Mouse (Mus musculus) hindbrain, embryonic 13.5 days (tissue): ENCODE results near the gene Cbx7. TPM values are rescaled to one million over a fixed set of nuclear protein-coding genes. Genes with fewer than 3 reads are reported as not detected.

Experiments
- ATAC-seq: fragments of 200-750 bp; cut with Nextera tagmentation; 2 replicates; pipeline ENCODE4 v1.8.0; 2017; ENCODE audit warnings: moderate TSS enrichment; ENCODE audit not compliant: low FRiP score
- H3K27ac ChIP-seq: fragments of 300-500 bp; sonication (generic); 2 replicates; pipeline ENCODE4 v1.5.1; 2015; ENCODE audit warnings: inconsistent platforms, mild to moderate bottlenecking, moderate library complexity
- H3K27me3 ChIP-seq: fragments of 300-500 bp; sonication (generic); 2 replicates; pipeline ENCODE4 v1.6.1; 2015; ENCODE audit warnings: mild to moderate bottlenecking, inconsistent platforms
- H3K36me3 ChIP-seq: fragments of 300-500 bp; sonication (generic); 2 replicates; pipeline ENCODE4 v1.6.1; 2015; ENCODE audit warnings: mild to moderate bottlenecking, inconsistent platforms
- H3K4me1 ChIP-seq: fragments of 300-500 bp; sonication (generic); replicated peaks from 2 replicates; pipeline ENCODE4 v1.6.1; 2015; ENCODE audit warnings: inconsistent platforms
- H3K4me2 ChIP-seq: fragments of 300-500 bp; sonication (generic); 2 replicates; pipeline ENCODE4 v1.6.1; 2015; ENCODE audit warnings: inconsistent platforms, mild to moderate bottlenecking, moderate library complexity
- H3K4me3 ChIP-seq: fragments of 300-500 bp; sonication (generic); 2 replicates; pipeline ENCODE4 v1.5.1; 2015; ENCODE audit warnings: mild to moderate bottlenecking, inconsistent platforms
- H3K9ac ChIP-seq: fragments of 300-500 bp; sonication (generic); 2 replicates; pipeline ENCODE4 v1.6.1; 2015; ENCODE audit warnings: mild to moderate bottlenecking, inconsistent platforms
- H3K9me3 ChIP-seq: fragments of 300-500 bp; sonication (generic); 2 replicates; pipeline ENCODE4 v1.6.1; 2016; ENCODE audit warnings: inconsistent platforms
- WGBS: fragments of 180-500 bp; shearing (Covaris S2); methylation state at CpG from one replicate; pipeline ENCODE4 v1.1.7; 2015; 5-methylcytosine and 5-hydroxymethylcytosine counted together
- polyA plus RNA-seq: library from polyadenylated mRNA; unstranded; fragments of >200 nt; fragmentation: Nextera tagmentation; extraction: Ambion mirVana; gene quantifications from 2 replicates; pipeline ENCODE4 v1.2.1, GENCODE M21; 2015

Gene Cbx7
- polyA plus RNA-seq, 1 experiment from 2014 or later, result 3.6 TPM

GRCm38 (mm10) chr15:79958418-79958817 lies 12.5 kb downstream of the Cbx7 start:
- Histone ChIP-seq H3K9me3 (no peaks in the 10 kb centered on the region), H3K36me3 (no peaks in the 10 kb centered on the region), H3K9ac (no peak overlapping the region), H3K4me1 (peaks cover 10% of the 10 kb centered on the region; the same call in 1 of the 2 replicates), H3K27ac (no peak overlapping the region), H3K4me3 (no peak overlapping the region), H3K27me3 (no peaks in the 10 kb centered on the region), H3K4me2 (no peak overlapping the region)
- ATAC-seq, result no peak
- WGBS, result 56% methylated on average over 3 of the region's 3 CpGs

- 87% methylated on average over 8 of the region's 8 CpGs for WGBS
- Histone ChIP-seq H3K4me3 (no peak overlapping the region), H3K27me3 (0 out of 2 replicates have a peak, but pooled peaks cover 3% of the 10 kb centered on the region), H3K9ac (no peak overlapping the region), H3K36me3 (no peaks in the 10 kb centered on the region), H3K9me3 (no peaks in the 10 kb centered on the region), H3K4me1 (peaks cover 21% of the 10 kb centered on the region), H3K4me2 (no peak overlapping the region), H3K27ac (no peak overlapping the region)
- no peak for ATAC-seq
Measured at GRCm38 (mm10) chr15:79956559-79956958, 14.4 kb downstream of the Cbx7 start.

- Histone ChIP-seq H3K4me2 (no peak overlapping the region), H3K9me3 (no peaks in the 10 kb centered on the region), H3K36me3 (no peaks in the 10 kb centered on the region), H3K9ac (no peak overlapping the region), H3K4me1 (peaks cover 37% of the 10 kb centered on the region), H3K4me3 (no peak overlapping the region), H3K27me3 (0 out of 2 replicates have a peak, but pooled peaks cover 3% of the 10 kb centered on the region), H3K27ac (no peak overlapping the region)
- WGBS, result 53% methylated on average over 7 of the region's 7 CpGs
- no peak for ATAC-seq
Measured at GRCm38 (mm10) chr15:79953470-79953869, 17.4 kb downstream of the Cbx7 start.

- no peak overlapping the region for H3K9ac ChIP-seq
- H3K36me3 ChIP-seq, result no peaks in the 10 kb centered on the region
- H3K4me2 ChIP-seq, result no peak overlapping the region
- H3K4me3 ChIP-seq, result no peak overlapping the region
- no peaks in the 10 kb centered on the region for H3K9me3 ChIP-seq
- 0 out of 2 replicates have a peak, but pooled peaks cover 3% of the 10 kb centered on the region for H3K27me3 ChIP-seq
- no peak overlapping the region for H3K27ac ChIP-seq
- WGBS, result 45% methylated on average over 11 of the region's 11 CpGs
- peaks cover 37% of the 10 kb centered on the region for H3K4me1 ChIP-seq
- ATAC-seq, result no peak
Measured at GRCm38 (mm10) chr15:79952504-79953231, 18.3 kb downstream of the Cbx7 start.

- H3K27ac ChIP-seq, result 0 out of 2 replicates have a peak overlapping the region, but pooled peaks have one; percentile 30
- 0 out of 2 replicates have a peak, but pooled peaks cover 3% of the 10 kb centered on the region for H3K27me3 ChIP-seq
- ATAC-seq, result no peak
- H3K36me3 ChIP-seq, result no peaks in the 10 kb centered on the region
- peaks cover 37% of the 10 kb centered on the region for H3K4me1 ChIP-seq
- no peak overlapping the region for H3K9ac ChIP-seq
- H3K4me3 ChIP-seq, result no peak overlapping the region
- H3K4me2 ChIP-seq, result peak overlapping the region; percentile 65; the same call in 1 of the 2 replicates
- 42% methylated on average over 14 of the region's 14 CpGs for WGBS
- H3K9me3 ChIP-seq, result no peaks in the 10 kb centered on the region
Measured at GRCm38 (mm10) chr15:79951730-79952503, 19.0 kb downstream of the Cbx7 start.

GRCm38 (mm10) chr15:79951226-79951625 lies 19.7 kb downstream of the Cbx7 start:
- 76% methylated on average over 6 of the region's 6 CpGs for WGBS
- Histone ChIP-seq H3K4me1 (peaks cover 37% of the 10 kb centered on the region), H3K27ac (peak overlapping the region; percentile 75), H3K9ac (0 out of 2 replicates have a peak overlapping the region, but pooled peaks have one; percentile 74), H3K4me3 (no peak overlapping the region), H3K9me3 (no peaks in the 10 kb centered on the region), H3K4me2 (peak overlapping the region; percentile 65), H3K27me3 (0 out of 2 replicates have a peak, but pooled peaks cover 3% of the 10 kb centered on the region), H3K36me3 (no peaks in the 10 kb centered on the region)
- ATAC-seq, result no peak

- peak overlapping the region; percentile 74 for H3K9ac ChIP-seq
- 0 out of 2 replicates have a peak, but pooled peaks cover 3% of the 10 kb centered on the region for H3K27me3 ChIP-seq
- H3K4me1 ChIP-seq, result peaks cover 37% of the 10 kb centered on the region
- ATAC-seq, result peak; percentile 61
- WGBS, result 2% methylated on average over 24 of the region's 24 CpGs
- H3K4me3 ChIP-seq, result peak overlapping the region; percentile 38
- peak overlapping the region; percentile 75 for H3K27ac ChIP-seq
- no peaks in the 10 kb centered on the region for H3K9me3 ChIP-seq
- no peaks in the 10 kb centered on the region for H3K36me3 ChIP-seq
- H3K4me2 ChIP-seq, result peak overlapping the region; percentile 65
Measured at GRCm38 (mm10) chr15:79950250-79951025, 20.5 kb downstream of the Cbx7 start.

- Histone ChIP-seq H3K4me3 (no peak overlapping the region), H3K4me2 (no peak overlapping the region), H3K27ac (no peak overlapping the region), H3K9me3 (no peaks in the 10 kb centered on the region), H3K36me3 (no peaks in the 10 kb centered on the region), H3K4me1 (peaks cover 34% of the 10 kb centered on the region), H3K9ac (no peak overlapping the region), H3K27me3 (0 out of 2 replicates have a peak, but pooled peaks cover 4% of the 10 kb centered on the region)
- no peak for ATAC-seq
- 76% methylated on average over 6 of the region's 6 CpGs for WGBS
Measured at GRCm38 (mm10) chr15:79947681-79948080, 23.2 kb downstream of the Cbx7 start.

- WGBS, result 69% methylated on average over 9 of the region's 9 CpGs
Measured at GRCm38 (mm10) chr15:79946790-79947189, 24.1 kb downstream of the Cbx7 start.

GRCm38 (mm10) chr15:79946022-79946421 lies 24.9 kb downstream of the Cbx7 start:
- Histone ChIP-seq H3K27me3 (0 out of 2 replicates have a peak, but pooled peaks cover 3% of the 10 kb centered on the region), H3K4me2 (no peak overlapping the region), H3K36me3 (no peaks in the 10 kb centered on the region), H3K9me3 (no peaks in the 10 kb centered on the region), H3K27ac (no peak overlapping the region), H3K4me3 (no peak overlapping the region), H3K9ac (no peak overlapping the region), H3K4me1 (peaks cover 18% of the 10 kb centered on the region)
- WGBS, result 9% methylated on average over 4 of the region's 4 CpGs
- peak; percentile 76 for ATAC-seq

More at GRCm38 (mm10) chr15:79946790-79947189, 24.1 kb downstream of the Cbx7 start:
- Histone ChIP-seq H3K9me3 (no peaks in the 10 kb centered on the region), H3K4me2 (no peak overlapping the region), H3K36me3 (no peaks in the 10 kb centered on the region), H3K9ac (no peak overlapping the region), H3K27ac (no peak overlapping the region), H3K27me3 (0 out of 2 replicates have a peak, but pooled peaks cover 3% of the 10 kb centered on the region), H3K4me1 (peaks cover 26% of the 10 kb centered on the region), H3K4me3 (no peak overlapping the region)
- no peak for ATAC-seq

GRCm38 (mm10) chr15:79944948-79945347 lies 26.0 kb downstream of the Cbx7 start:
- no peak for ATAC-seq
- Histone ChIP-seq H3K27me3 (0 out of 2 replicates have a peak, but pooled peaks cover 3% of the 10 kb centered on the region), H3K4me1 (peaks cover 7% of the 10 kb centered on the region), H3K36me3 (no peaks in the 10 kb centered on the region), H3K4me2 (no peak overlapping the region), H3K4me3 (no peak overlapping the region), H3K27ac (no peak overlapping the region), H3K9me3 (no peaks in the 10 kb centered on the region), H3K9ac (no peak overlapping the region)
- WGBS, result 81% methylated on average over 5 of the region's 5 CpGs
